Mouse (Mus musculus) kidney, postnatal 0 days (tissue): Measurements from ENCODE around the gene Sap30l. TPM values are rescaled to one million over a fixed set of nuclear protein-coding genes. Genes with fewer than 3 reads are reported as not detected.

Experiments used
- ATAC-seq: fragments of 200-750 bp; cut with Nextera tagmentation; replicated peaks from 2 replicates; pipeline ENCODE4 v1.8.0; 2017; ENCODE audit warnings: low read depth, moderate number of reproducible peaks, moderate TSS enrichment, moderate library complexity; ENCODE audit not compliant: low FRiP score
- DNase-seq: peaks from one replicate; pipeline ENCODE4 v3.0.0-alpha.2; 2016; ENCODE audit warnings: low spot score
- H3K27ac ChIP-seq: fragments of 300-500 bp; sonication (generic); 2 replicates; pipeline ENCODE4 v1.5.1; 2014; ENCODE audit warnings: mild to moderate bottlenecking
- H3K27me3 ChIP-seq: fragments of 300-500 bp; sonication (generic); 2 replicates; pipeline ENCODE4 v1.6.1; 2014; ENCODE audit warnings: low read length, mixed read lengths; ENCODE audit not compliant: insufficient read depth
- H3K36me3 ChIP-seq: fragments of 300-500 bp; sonication (generic); 2 replicates; pipeline ENCODE4 v1.6.1; 2014; ENCODE audit warnings: low read length, mixed read lengths; ENCODE audit not compliant: insufficient read depth
- H3K4me1 ChIP-seq: fragments of 300-500 bp; sonication (generic); replicated peaks from 2 replicates; pipeline ENCODE4 v1.6.1; 2014; ENCODE audit warnings: antibody characterized with exemption, low read length, mixed read lengths; ENCODE audit not compliant: insufficient read depth
- H3K4me2 ChIP-seq: fragments of 300-500 bp; sonication (generic); 2 replicates; pipeline ENCODE4 v1.6.1; 2014; ENCODE audit warnings: mild to moderate bottlenecking, low read length, moderate library complexity, mixed read lengths
- H3K4me3 ChIP-seq: fragments of 300-500 bp; sonication (generic); replicated peaks from 2 replicates; pipeline ENCODE4 v1.5.1; 2014; ENCODE audit warnings: low read depth, low read length
- H3K9ac ChIP-seq: fragments of 300-500 bp; sonication (generic); 2 replicates; pipeline ENCODE4 v1.6.1; 2014; ENCODE audit warnings: low read depth, low read length
- H3K9me3 ChIP-seq: fragments of 300-500 bp; sonication (generic); replicated peaks from 2 replicates; pipeline ENCODE4 v1.6.1; 2016; ENCODE audit warnings: low read length, inconsistent platforms, mixed read lengths
- CTCF ChIP-seq: IDR thresholded peaks from 2 replicates; pipeline ENCODE4 v1.5.1; 2016; ENCODE audit warnings: antibody characterized with exemption, low read depth, mild to moderate bottlenecking, moderate library complexity
- WGBS: fragments of 180-500 bp; shearing (Covaris S2); extraction: QIAGEN DNeasy Blood & Tissue Kit; methylation state at CpG from one replicate; pipeline ENCODE4 v1.1.7; 2014; 5-methylcytosine and 5-hydroxymethylcytosine counted together
- polyA plus RNA-seq: library from polyadenylated mRNA; unstranded; fragments of >200 nt; fragmentation: Nextera tagmentation; extraction: Ambion mirVana; gene quantifications from 2 replicates; pipeline ENCODE4 v1.2.1, GENCODE M21; 2015

Sap30l gene
- polyA plus RNA-seq, 1 experiment from 2014 or later: 19.1 TPM

GRCm38 (mm10) chr11:57833296-57833977 is 32.0 kb downstream of the Sap30l start:
- H3K4me2 ChIP-seq: no peak overlapping the region
- ATAC-seq (no peak), DNase-seq (no peak)
- peaks cover 95% of the 10 kb centered on the region for H3K27me3 ChIP-seq
- H3K4me3 ChIP-seq: no peak overlapping the region
- H3K9me3 ChIP-seq: no peaks in the 10 kb centered on the region
- WGBS: 4% methylated on average over 30 of the region's 30 CpGs
- H3K36me3 ChIP-seq: no peaks in the 10 kb centered on the region
- TF ChIP-seq CTCF: no peak
- peaks cover 16% of the 10 kb centered on the region; the same call in 1 of the 2 replicates for H3K4me1 ChIP-seq
- H3K27ac ChIP-seq: no peak overlapping the region
- no peak overlapping the region for H3K9ac ChIP-seq

GRCm38 (mm10) chr11:57834031-57834430 is 32.6 kb downstream of the Sap30l start:
- H3K27ac ChIP-seq: no peak overlapping the region
- no peaks in the 10 kb centered on the region for H3K9me3 ChIP-seq
- H3K27me3 ChIP-seq: peaks cover 96% of the 10 kb centered on the region
- peaks cover 13% of the 10 kb centered on the region; the same call in 1 of the 2 replicates for H3K4me1 ChIP-seq
- DNase-seq (no peak), ATAC-seq (no peak)
- TF ChIP-seq CTCF: no peak
- WGBS: 16% methylated on average over 6 of the region's 6 CpGs
- no peaks in the 10 kb centered on the region for H3K36me3 ChIP-seq
- no peak overlapping the region for H3K4me2 ChIP-seq
- no peak overlapping the region for H3K9ac ChIP-seq
- H3K4me3 ChIP-seq: no peak overlapping the region

- H3K9ac ChIP-seq: no peak overlapping the region
- H3K27me3 ChIP-seq: peaks cover 96% of the 10 kb centered on the region
- no peak overlapping the region for H3K27ac ChIP-seq
- no peaks in the 10 kb centered on the region for H3K9me3 ChIP-seq
- ATAC-seq (no peak), DNase-seq (no peak)
- no peak overlapping the region for H3K4me2 ChIP-seq
- WGBS: 41% methylated on average over 2 of the region's 2 CpGs
- no peak overlapping the region for H3K4me3 ChIP-seq
- H3K4me1 ChIP-seq: peaks cover 8% of the 10 kb centered on the region; the same call in 1 of the 2 replicates
- no peak for TF ChIP-seq CTCF
- H3K36me3 ChIP-seq: no peaks in the 10 kb centered on the region
Measured at GRCm38 (mm10) chr11:57835331-57835730, 33.9 kb downstream of the Sap30l start.

GRCm38 (mm10) chr11:57835931-57836330 is 34.5 kb downstream of the Sap30l start:
- Histone ChIP-seq H3K9me3 (no peaks in the 10 kb centered on the region), H3K27me3 (peaks cover 94% of the 10 kb centered on the region), H3K9ac (no peak overlapping the region), H3K36me3 (no peaks in the 10 kb centered on the region), H3K4me2 (no peak overlapping the region), H3K27ac (no peak overlapping the region), H3K4me3 (no peak overlapping the region), H3K4me1 (peaks cover 8% of the 10 kb centered on the region; the same call in 1 of the 2 replicates)
- DNase-seq (no peak), ATAC-seq (no peak)
- TF ChIP-seq CTCF: no peak
- 28% methylated on average over 3 of the region's 3 CpGs for WGBS

- DNase-seq (no peak), ATAC-seq (no peak)
- H3K27me3 ChIP-seq: peaks cover 94% of the 10 kb centered on the region
- H3K4me1 ChIP-seq: peaks cover 8% of the 10 kb centered on the region; the same call in 1 of the 2 replicates
- H3K4me3 ChIP-seq: no peak overlapping the region
- no peaks in the 10 kb centered on the region for H3K36me3 ChIP-seq
- no peak overlapping the region for H3K4me2 ChIP-seq
- H3K9me3 ChIP-seq: no peaks in the 10 kb centered on the region
- H3K27ac ChIP-seq: no peak overlapping the region
- no peak overlapping the region for H3K9ac ChIP-seq
- WGBS: 13% methylated on average over 9 of the region's 9 CpGs
- no peak for TF ChIP-seq CTCF
Measured at GRCm38 (mm10) chr11:57836401-57836800, 35.0 kb downstream of the Sap30l start.

- Histone ChIP-seq H3K4me1 (peaks cover 8% of the 10 kb centered on the region; the same call in 1 of the 2 replicates), H3K27me3 (peaks cover 92% of the 10 kb centered on the region), H3K9ac (no peak overlapping the region), H3K9me3 (no peaks in the 10 kb centered on the region), H3K4me3 (0 out of 2 replicates have a peak overlapping the region, but pooled peaks have one; percentile 11), H3K4me2 (peak overlapping the region; percentile 34), H3K27ac (no peak overlapping the region), H3K36me3 (no peaks in the 10 kb centered on the region)
- DNase-seq (no peak), ATAC-seq (no peak)
- WGBS: 2% methylated on average over 38 of the region's 38 CpGs
- TF ChIP-seq CTCF: no peak
Measured at GRCm38 (mm10) chr11:57836872-57837680, 35.6 kb downstream of the Sap30l start.
